Mouse (Mus musculus) testis, adult 2 months (tissue): ENCODE results near the gene Flywch2.

Source experiments
- CTCF ChIP-seq: fragments of 200-500 bp; IDR thresholded peaks from 2 replicates; pipeline ENCODE4 v1.5.1; 2012; ENCODE audit warnings: low read depth, mild to moderate bottlenecking, inconsistent platforms, low read length, moderate library complexity; ENCODE audit not compliant: control insufficient read depth, insufficient read depth, insufficient replicate concordance
- POLR2A ChIP-seq: fragments of 200-500 bp; IDR thresholded peaks from 2 replicates; pipeline ENCODE4 v1.6.1; 2012; ENCODE audit warnings: low read depth, mild to moderate bottlenecking, inconsistent platforms, low read length, moderate library complexity; ENCODE audit not compliant: control insufficient read depth

DNA sequence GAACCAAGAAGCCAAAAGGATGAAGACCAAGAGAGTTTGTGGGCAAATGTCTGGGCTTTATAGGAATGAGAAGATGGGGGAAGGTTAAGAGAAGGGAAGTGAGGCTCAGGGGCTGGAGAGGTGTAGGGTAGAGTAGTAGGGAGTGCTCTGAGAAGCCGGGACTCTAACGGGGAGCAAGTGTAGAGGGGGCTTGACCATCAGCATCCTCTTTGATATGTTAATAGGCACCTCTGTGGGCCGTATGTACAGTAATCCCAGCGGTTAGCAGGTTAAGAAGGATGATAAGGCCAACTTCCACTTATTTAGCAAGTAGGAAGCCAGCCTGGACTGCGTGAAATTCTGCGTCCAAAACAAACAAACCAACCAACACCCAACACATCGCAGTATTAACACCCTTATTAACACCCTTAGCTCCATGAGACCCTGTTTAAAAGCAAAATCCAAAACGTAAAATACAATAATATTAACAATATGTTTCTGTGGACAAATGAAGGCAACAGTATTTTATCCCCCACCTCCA lies 3.9 kb upstream of the Flywch2 start:
- TF ChIP-seq CTCF (no peak), POLR2A (no peak)
